In the genomic region with DNA sequence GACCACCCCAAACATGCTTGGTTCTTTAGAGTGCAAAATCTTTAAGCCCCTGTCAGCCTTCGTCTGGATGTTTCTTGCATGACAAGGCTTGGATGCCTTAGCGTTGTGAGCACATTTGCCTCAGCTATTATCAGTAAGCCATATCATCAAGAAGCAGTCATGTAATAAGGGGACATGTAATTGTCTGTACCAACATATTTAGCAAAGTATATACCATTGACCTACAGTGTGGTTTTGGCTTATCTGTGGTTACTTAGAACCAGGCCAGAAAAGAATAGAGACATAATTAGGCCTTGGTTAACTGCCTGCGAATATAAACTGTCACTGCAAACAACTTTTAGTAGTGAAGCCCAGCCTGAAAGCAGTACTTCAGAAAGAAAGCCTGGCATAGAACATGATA, we compare ENCODE assay signal across 19 mouse cellular contexts.
"Had no signal": no experiment of that assay in that cellular context is flagged by ENCODE, and none has a peak within 500 bp of the region (broad histone marks: within the 10 kb centered on the region; RNA-seq: fewer than 3 reads in every experiment).

No protein-coding gene starts in this region.

- H3K9ac ChIP-seq: lung, embryonic 15.5 days; midbrain, embryonic 12.5 days; neural tube, embryonic 13.5 days; neural tube, embryonic 15.5 days had no signal

- ATAC-seq: lung, postnatal 0 days; midbrain, embryonic 16.5 days had no signal

- H3K27ac ChIP-seq: lung, embryonic 15.5 days; macrophage; midbrain, embryonic 12.5 days; neural tube, embryonic 13.5 days; neural tube, embryonic 15.5 days had no signal

- DNase-seq: lung, adult 2 months; lung, postnatal 14 days; lung, postnatal 36 days; midbrain, embryonic 14.5 days; retina, postnatal 1 day; right cerebral cortex, adult 18-20 months; right cerebral cortex, postnatal 14 days; spleen, adult 18-20 months; thymus, adult 18-20 months; thymus, postnatal 14 days; thymus, postnatal 36 days had no signal

- H3K27me3 ChIP-seq: lung, embryonic 15.5 days; midbrain, embryonic 12.5 days; neural tube, embryonic 13.5 days; neural tube, embryonic 15.5 days had no signal

- H3K9me3 ChIP-seq: lung, embryonic 15.5 days; midbrain, embryonic 12.5 days; neural tube, embryonic 13.5 days; neural tube, embryonic 15.5 days had no signal

- H3K4me2 ChIP-seq: lung, embryonic 15.5 days; midbrain, embryonic 12.5 days; neural tube, embryonic 13.5 days; neural tube, embryonic 15.5 days had no signal

- H3K4me1 ChIP-seq: lung, embryonic 15.5 days; midbrain, embryonic 12.5 days; neural tube, embryonic 13.5 days; neural tube, embryonic 15.5 days had no signal

- H3K36me3 ChIP-seq: lung, embryonic 15.5 days; midbrain, embryonic 12.5 days; neural tube, embryonic 13.5 days; neural tube, embryonic 15.5 days had no signal

- H3K4me3 ChIP-seq: lung, embryonic 15.5 days; midbrain, embryonic 12.5 days; myocyte; neural tube, embryonic 13.5 days; neural tube, embryonic 15.5 days had no signal
